Mouse (Mus musculus) MEL (cell line): ENCODE data around the gene Scd4. TPM values are rescaled to one million over a fixed set of nuclear protein-coding genes. Genes with fewer than 3 reads are reported as not detected.

Experiments used
- DNase-seq: peaks from one replicate; pipeline ENCODE4 v3.0.0; 2011; ENCODE audit warnings: low read depth, low spot score
- H3K27ac ChIP-seq: 2 replicates; pipeline ENCODE4 v1.5.1; 2012; ENCODE audit warnings: low read depth, mild to moderate bottlenecking, control low read depth, low read length, moderate library complexity; ENCODE audit not compliant: control insufficient read depth
- H3K27me3 ChIP-seq, 2 experiments: fragments of 150-350 bp in 1 of 2; sonication (generic) in 1 of 2; 2 replicates each; pipeline ENCODE4 v1.6.1; 2012; ENCODE audit warnings: low read length in 2 of 2, mild to moderate bottlenecking in 2 of 2, improper control_type of control experiment in 1 of 2, moderate library complexity in 1 of 2; ENCODE audit not compliant: insufficient read depth in 2 of 2, control insufficient read depth in 1 of 2
- H3K36me3 ChIP-seq, 2 experiments: 2 replicates each; pipeline ENCODE4 v1.6.1; 2012 to 2014; ENCODE audit warnings: low read length in 2 of 2, improper control_type of control experiment in 1 of 2, inconsistent platforms in 1 of 2, mild to moderate bottlenecking in 1 of 2; ENCODE audit not compliant: insufficient read depth in 2 of 2, control insufficient read depth in 1 of 2
- H3K4me1 ChIP-seq, 2 experiments: fragments of 150-350 bp in 1 of 2; sonication (generic) in 1 of 2; 2 replicates each; pipeline ENCODE4 v1.6.1; 2012; ENCODE audit warnings: low read length in 2 of 2, improper control_type of control experiment in 1 of 2, mild to moderate bottlenecking in 1 of 2; ENCODE audit not compliant: insufficient read depth in 2 of 2, control insufficient read depth in 1 of 2
- H3K4me3 ChIP-seq, 2 experiments: fragments of 150-350 bp in 1 of 2; sonication (generic) in 1 of 2; 2 replicates each; pipeline ENCODE4 v1.5.1; 2012; ENCODE audit warnings: low read depth in 2 of 2, low read length in 2 of 2, mild to moderate bottlenecking in 2 of 2, moderate library complexity in 2 of 2, control low read depth in 1 of 2, improper control_type of control experiment in 1 of 2; ENCODE audit not compliant: control insufficient read depth in 1 of 2, insufficient read depth in 1 of 2
- H3K79me2 ChIP-seq: 2 replicates; pipeline ENCODE4 v1.6.1; 2012; ENCODE audit warnings: mild to moderate bottlenecking, low read length, moderate library complexity; ENCODE audit not compliant: control insufficient read depth, poor library complexity, insufficient read depth
- H3K9ac ChIP-seq: 2 replicates; pipeline ENCODE4 v1.6.1; 2012; ENCODE audit warnings: low read depth, mild to moderate bottlenecking, control low read depth, low read length, moderate library complexity; ENCODE audit not compliant: control insufficient read depth, poor library complexity, severe bottlenecking
- H3K9me3 ChIP-seq: fragments of 150-350 bp; sonication (generic); replicated peaks from 2 replicates; pipeline ENCODE4 v1.6.1; 2012; ENCODE audit warnings: mild to moderate bottlenecking, low read length, improper control_type of control experiment, moderate library complexity; ENCODE audit not compliant: insufficient read depth
- BHLHE40 ChIP-seq: IDR thresholded peaks from 2 replicates; pipeline ENCODE4 v1.6.1; 2012; ENCODE audit warnings: low read depth, mild to moderate bottlenecking, inconsistent platforms, low read length, improper control_type of control experiment, borderline replicate concordance
- CHD2 ChIP-seq: IDR thresholded peaks from 2 replicates; pipeline ENCODE4 v1.6.1; 2011; ENCODE audit warnings: low read length, improper control_type of control experiment
- CTCF ChIP-seq, 3 experiments: IDR thresholded peaks in 2 of 3; conservative IDR thresholded peaks in 1 of 3; 2 replicates each; pipeline ENCODE4 v1.5.1; 2011 to 2012; ENCODE audit warnings: low read length in 3 of 3, low read depth in 2 of 3, mild to moderate bottlenecking in 2 of 3, improper control_type of control experiment in 1 of 3, inconsistent platforms in 1 of 3, mixed read lengths in 1 of 3, moderate library complexity in 1 of 3; ENCODE audit not compliant: control insufficient read depth in 1 of 3, insufficient read depth in 1 of 3, poor library complexity in 1 of 3, severe bottlenecking in 1 of 3
- E2F4 ChIP-seq: IDR thresholded peaks from 2 replicates; pipeline ENCODE4 v1.6.1; 2011; ENCODE audit warnings: low read depth, low read length, improper control_type of control experiment, borderline replicate concordance
- ELF1 ChIP-seq: IDR thresholded peaks from 2 replicates; pipeline ENCODE4 v1.6.1; 2014; ENCODE audit warnings: low read depth, mild to moderate bottlenecking, inconsistent platforms, low read length, improper control_type of control experiment, moderate library complexity
- GABPA ChIP-seq: IDR thresholded peaks from 2 replicates; pipeline ENCODE4 v1.6.1; 2012; ENCODE audit warnings: low read depth, mild to moderate bottlenecking, inconsistent platforms, low read length, improper control_type of control experiment, moderate library complexity
- GATA1 ChIP-seq: IDR thresholded peaks from 2 replicates; pipeline ENCODE4 v1.6.1; 2011; ENCODE audit warnings: low read depth, low read length, improper control_type of control experiment
- HCFC1 ChIP-seq: IDR thresholded peaks from 2 replicates; pipeline ENCODE4 v1.6.1; 2012; ENCODE audit warnings: low read depth, mild to moderate bottlenecking, inconsistent platforms, low read length, improper control_type of control experiment, moderate library complexity
- JUND ChIP-seq: IDR thresholded peaks from 2 replicates; pipeline ENCODE4 v1.6.1; 2011; ENCODE audit warnings: low read depth, mild to moderate bottlenecking, improper control_type of control experiment, low read length
- KAT2A ChIP-seq: conservative IDR thresholded peaks from 2 replicates; pipeline ENCODE4 v1.6.1; 2012; ENCODE audit warnings: low read depth, low read length, improper control_type of control experiment, inconsistent platforms
- MAFK ChIP-seq: IDR thresholded peaks from 2 replicates; pipeline ENCODE4 v1.6.1; 2011; ENCODE audit warnings: low read depth, mild to moderate bottlenecking, low read length, improper control_type of control experiment, borderline replicate concordance
- MAZ ChIP-seq: IDR thresholded peaks from 2 replicates; pipeline ENCODE4 v1.6.1; 2012; ENCODE audit warnings: low read depth, mild to moderate bottlenecking, inconsistent platforms, low read length, improper control_type of control experiment
- MEF2A ChIP-seq: IDR thresholded peaks from 2 replicates; pipeline ENCODE4 v1.6.1; 2014; ENCODE audit warnings: low read depth, mild to moderate bottlenecking, inconsistent platforms, low read length, improper control_type of control experiment; ENCODE audit not compliant: poor library complexity, insufficient replicate concordance, severe bottlenecking; ENCODE audit errors: extremely low read depth
- MXI1 ChIP-seq: IDR thresholded peaks from 2 replicates; pipeline ENCODE4 v1.6.1; 2011; ENCODE audit warnings: mild to moderate bottlenecking, low read depth, low read length, improper control_type of control experiment
- MYB ChIP-seq: IDR thresholded peaks from 2 replicates; pipeline ENCODE4 v1.6.1; 2011; ENCODE audit warnings: mild to moderate bottlenecking, low read depth, low read length, improper control_type of control experiment
- MYC ChIP-seq: IDR thresholded peaks from 2 replicates; pipeline ENCODE4 v1.6.1; 2011; ENCODE audit warnings: low read depth, mild to moderate bottlenecking, low read length, improper control_type of control experiment, moderate library complexity
- NELFE ChIP-seq: IDR thresholded peaks from 2 replicates; pipeline ENCODE4 v1.6.1; 2011; ENCODE audit warnings: low read depth, low read length, improper control_type of control experiment
- NRF1 ChIP-seq: IDR thresholded peaks from 2 replicates; pipeline ENCODE4 v1.6.1; 2014; ENCODE audit warnings: low read depth, mild to moderate bottlenecking, inconsistent platforms, low read length, improper control_type of control experiment, moderate library complexity; ENCODE audit not compliant: poor library complexity, insufficient read depth, severe bottlenecking
- POLR2AphosphoS2 ChIP-seq: IDR thresholded peaks from 2 replicates; pipeline ENCODE4 v1.6.1; 2011; ENCODE audit warnings: low read length, improper control_type of control experiment
- POLR2AphosphoS5 ChIP-seq: IDR thresholded peaks from 2 replicates; pipeline ENCODE4 v1.6.1; 2012; ENCODE audit warnings: low read depth, borderline replicate concordance, mild to moderate bottlenecking, inconsistent platforms, low read length, moderate library complexity, mixed read lengths
- RAD21 ChIP-seq: IDR thresholded peaks from 2 replicates; pipeline ENCODE4 v1.6.1; 2011; ENCODE audit warnings: mild to moderate bottlenecking, low read depth, low read length, improper control_type of control experiment
- SIN3A ChIP-seq: IDR thresholded peaks from 2 replicates; pipeline ENCODE4 v1.6.1; 2012; ENCODE audit warnings: low read length, improper control_type of control experiment, inconsistent platforms
- TCF12 ChIP-seq: IDR thresholded peaks from 2 replicates; pipeline ENCODE4 v1.6.1; 2014; ENCODE audit warnings: low read depth, mild to moderate bottlenecking, inconsistent platforms, low read length, improper control_type of control experiment, moderate library complexity
- USF1 ChIP-seq: IDR thresholded peaks from 2 replicates; pipeline ENCODE4 v1.6.1; 2014; ENCODE audit warnings: low read depth, mild to moderate bottlenecking, inconsistent platforms, low read length, improper control_type of control experiment, moderate library complexity
- USF2 ChIP-seq, 2 experiments: IDR thresholded peaks; 2 replicates each; pipeline ENCODE4 v1.6.1; 2011 to 2012; ENCODE audit warnings: improper control_type of control experiment in 2 of 2, low read length in 2 of 2, borderline replicate concordance in 1 of 2, inconsistent platforms in 1 of 2, low read depth in 1 of 2, mild to moderate bottlenecking in 1 of 2; ENCODE audit not compliant: insufficient read depth in 1 of 2
- ZC3H11A ChIP-seq: IDR thresholded peaks from 2 replicates; pipeline ENCODE4 v1.6.1; 2012; ENCODE audit warnings: low read depth, mild to moderate bottlenecking, inconsistent platforms, low read length, improper control_type of control experiment
- ZKSCAN1 ChIP-seq: IDR thresholded peaks from 2 replicates; pipeline ENCODE4 v1.6.1; 2012; ENCODE audit warnings: low read depth, mild to moderate bottlenecking, inconsistent platforms, low read length, improper control_type of control experiment, moderate library complexity
- ZMIZ1 ChIP-seq: IDR thresholded peaks from 2 replicates; pipeline ENCODE4 v1.6.1; 2012; ENCODE audit warnings: low read depth, mild to moderate bottlenecking, inconsistent platforms, low read length, improper control_type of control experiment, moderate library complexity
- ZNF384 ChIP-seq: IDR thresholded peaks from 2 replicates; pipeline ENCODE4 v1.6.1; 2012; ENCODE audit warnings: low read depth, mild to moderate bottlenecking, inconsistent platforms, low read length, improper control_type of control experiment
- polyA plus RNA-seq, 2 experiments: library from polyadenylated mRNA; stranded (reverse) in 1 of 2; unstranded in 1 of 2; fragments of >175 nt in 1 of 2; fragments of >200 nt in 1 of 2; gene quantifications; 2 replicates each; pipeline versions ENCODE4 v1.2.1 to v1.2.4; 2012; ENCODE audit warnings: low replicate concordance in 2 of 2, low read depth in 1 of 2; ENCODE audit not compliant: insufficient read length in 2 of 2, insufficient read depth in 1 of 2, missing spikeins in 1 of 2
- total RNA-seq: library from RNA; depleted of rRNA; stranded (reverse); fragments of 300-350 nt; gene quantifications from 2 replicates; pipeline ENCODE4 v1.2.3, GENCODE M21; 2012

Scd4 gene
- total and polyA plus RNA-seq, 3 experiments, result 0.31 to 0.36 TPM; not detected in 1

GRCm38 (mm10) chr19:44391856-44392255 lies 59.0 kb downstream of the Scd4 start:
- DNase-seq, result no peak
- peaks cover 0 to 67% of the 10 kb centered on the region in 2 experiments; a peak in 2 of 4 replicates for H3K36me3 ChIP-seq

GRCm38 (mm10) chr19:44392339-44393009 lies 59.6 kb downstream of the Scd4 start:
- no peak overlapping the region; the same call in 1 of the 2 replicates for H3K9ac ChIP-seq
- peaks cover 0 to 64% of the 10 kb centered on the region in 2 experiments; a peak in 2 of 4 replicates for H3K36me3 ChIP-seq
- no peaks in the 10 kb centered on the region for H3K9me3 ChIP-seq
- H3K27me3 ChIP-seq, result no peaks in the 10 kb centered on the region
- DNase-seq, result peak; percentile 71
- H3K27ac ChIP-seq, result no peak overlapping the region
- peaks cover 38 to 64% of the 10 kb centered on the region in 2 experiments for H3K4me1 ChIP-seq
- H3K79me2 ChIP-seq, result no peaks in the 10 kb centered on the region; the same call in 1 of the 2 replicates
- no peak overlapping the region for H3K4me3 ChIP-seq
- TF ChIP-seq POLR2AphosphoS2 (no peak), CTCF (IDR thresholded peaks at IDR 0.05 in 2 of 3, conservative IDR thresholded peaks at IDR 0.05 in 1 of 3; ENCODE audit: control insufficient read depth in 1 of 3, insufficient read depth in 1 of 3, low read depth in 2 of 3, low read length in 3 of 3, poor library complexity in 1 of 3, severe bottlenecking in 1 of 3) (no peak; a peak in 1 of 6 replicates), ZC3H11A (no peak), JUND (no peak), ZNF384 (no peak), NELFE (no peak), TCF12 (peak; percentile 51; the same call in 1 of the 2 replicates), USF1 (no peak), USF2 (IDR thresholded peaks at IDR 0.05; ENCODE audit: borderline replicate concordance in 1 of 2, insufficient read depth in 1 of 2, low read depth in 1 of 2, low read length in 2 of 2) (no peak), NRF1 (no peak), HCFC1 (no peak), CHD2 (no peak), MYC (peak; percentile 72), KAT2A (no peak), ZMIZ1 (no peak), MXI1 (no peak), POLR2AphosphoS5 (no peak), MAZ (no peak; the same call in 1 of the 2 replicates), GABPA (no peak), MAFK (no peak), MYB (0 out of 2 replicates have a peak, but pooled peaks have one; percentile 21), RAD21 (no peak), ELF1 (no peak), SIN3A (peak; percentile 32; the same call in 1 of the 2 replicates), GATA1 (peak; percentile 48; the same call in 1 of the 2 replicates), E2F4 (no peak), ZKSCAN1 (no peak)

More at GRCm38 (mm10) chr19:44391856-44392255, 59.0 kb downstream of the Scd4 start:
- Histone ChIP-seq H3K27me3 (no peaks in the 10 kb centered on the region), H3K27ac (no peak overlapping the region), H3K4me3 (no peak overlapping the region), H3K9ac (no peak overlapping the region), H3K9me3 (no peaks in the 10 kb centered on the region), H3K4me1 (peaks cover 42 to 62% of the 10 kb centered on the region in 2 experiments), H3K79me2 (no peaks in the 10 kb centered on the region; the same call in 1 of the 2 replicates)
- TF ChIP-seq CHD2 (no peak), MEF2A (no peak), BHLHE40 (no peak), CTCF (IDR thresholded peaks at IDR 0.05 in 2 of 3, conservative IDR thresholded peaks at IDR 0.05 in 1 of 3; ENCODE audit: control insufficient read depth in 1 of 3, insufficient read depth in 1 of 3, low read depth in 2 of 3, low read length in 3 of 3, poor library complexity in 1 of 3, severe bottlenecking in 1 of 3) (no peak), MAFK (no peak), TCF12 (no peak), ELF1 (no peak)
